Comparison of ENCODE assay signal across 10 mouse cellular contexts in the genomic region with DNA sequence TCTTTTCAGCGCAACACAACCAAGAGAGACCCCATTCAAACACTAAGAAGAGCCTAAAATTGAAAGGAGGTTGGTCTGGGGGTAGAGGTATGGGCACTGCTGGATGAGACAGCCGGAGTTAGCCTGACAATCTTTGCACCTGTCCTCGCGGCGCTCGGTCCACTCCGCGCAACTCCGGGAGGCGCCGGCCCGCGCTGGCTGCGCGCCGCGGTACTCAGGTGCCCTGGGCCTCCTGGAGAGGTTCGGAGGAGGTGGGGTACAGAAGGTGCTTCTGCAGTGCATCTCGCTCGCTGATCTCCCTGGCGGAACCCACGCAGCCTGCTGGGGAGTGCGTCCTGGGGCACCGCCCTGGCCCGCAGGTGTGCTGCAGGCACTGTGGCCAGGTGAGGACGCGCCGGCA. TPM values are rescaled to one million over a fixed set of nuclear protein-coding genes. Genes with fewer than 3 reads are reported as not detected.
A peak's percentile ranks its signal among the peaks of the same experiment; 100 is the strongest.
DNase-seq lines count a peak whose midpoint lies in the region; ATAC-seq lines count a peak whose summit lies in the region.
"Had no signal": no experiment of that assay in that cellular context is flagged by ENCODE, and none has a peak within 500 bp of the region (broad histone marks: within the 10 kb centered on the region; RNA-seq: fewer than 3 reads in every experiment).

Elavl2 (minus strand) TSS at position 363 of the 400 bp plus-strand sequence.

- H3K27me3 ChIP-seq in liver, embryonic 12.5 days (replicated peaks), result peaks cover 28% of the 10 kb centered on the region
- peaks cover 14% of the 10 kb centered on the region for H3K27me3 ChIP-seq in stomach, embryonic 15.5 days (replicated peaks)

- H3K4me2 ChIP-seq in liver, embryonic 12.5 days, result peak within 1 kb of the TSS; percentile 40
- peak within 1 kb of the TSS; percentile 50 for H3K4me2 ChIP-seq in stomach, embryonic 15.5 days

- H3K4me3 ChIP-seq in liver, embryonic 12.5 days, result no peak within 1 kb of the TSS
- peak within 1 kb of the TSS; percentile 23 for H3K4me3 ChIP-seq in stomach, embryonic 15.5 days (replicated peaks)

- no peaks in the 10 kb centered on the region for H3K36me3 ChIP-seq in liver, embryonic 12.5 days
- H3K36me3 ChIP-seq in stomach, embryonic 15.5 days, result no peaks in the 10 kb centered on the region

- no peak for DNase-seq in adrenal gland, postnatal 4 days (ENCODE audit: low spot score in 2 of 2)
- no peak for DNase-seq in adrenal gland, adult (ENCODE audit: inconsistent age in 2 of 2, low spot score in 1 of 2)
- DNase-seq in liver, result no peak
- DNase-seq in left cerebral cortex, postnatal 4 days, result no peak
- DNase-seq in B cell, adult 2 months, result no peak
- no peak for DNase-seq in frontal cortex, postnatal 14 days (ENCODE audit: low spot score in 2 of 2)
- DNase-seq: thymus, postnatal 36 days had no signal

- no peak within 1 kb of the TSS for H3K27ac ChIP-seq in liver, embryonic 12.5 days
- no peak within 1 kb of the TSS for H3K27ac ChIP-seq in stomach, embryonic 15.5 days

- ATAC-seq in liver, embryonic 12.5 days, result no peak
- ATAC-seq in stomach, embryonic 15.5 days (ENCODE audit: insufficient read depth, low FRiP score, low read depth), result no peak

- intact Hi-C loops in left cerebral cortex, postnatal 4 days (cut with DNase I), result no loop called here

- no peaks in the 10 kb centered on the region for H3K9me3 ChIP-seq in liver, embryonic 12.5 days (replicated peaks)
- no peaks in the 10 kb centered on the region for H3K9me3 ChIP-seq in stomach, embryonic 15.5 days

- no peaks in the 10 kb centered on the region for H3K4me1 ChIP-seq in liver, embryonic 12.5 days
- H3K4me1 ChIP-seq in stomach, embryonic 15.5 days, result peaks cover 4% of the 10 kb centered on the region; the same call in 1 of the 2 replicates

- H3K9ac ChIP-seq in liver, embryonic 12.5 days, result no peak within 1 kb of the TSS
- H3K9ac ChIP-seq in stomach, embryonic 15.5 days, result no peak within 1 kb of the TSS

- 4% methylated on average over 28 of the region's 28 CpGs for WGBS in liver, embryonic 12.5 days (ENCODE audit: insufficient replicate concordance)
- WGBS in stomach, embryonic 15.5 days, result 2% methylated on average over 28 of the region's 28 CpGs

RNA-seq across cellular contexts. Expression of gene Elavl2, which starts in this region (rescaled TPM):
- 10 to 100 TPM; 10.2 to 20.5 TPM for total RNA-seq in adrenal gland, postnatal 4 days (2021)
- polyA plus RNA-seq in liver, embryonic 12.5 days (2016; fragmentation: Nextera tagmentation; extraction: Ambion mirVana), result 0.33 and 0.69 TPM in 2 replicates
- 100 to 1,000 TPM; 172 to 173 TPM for total RNA-seq in left cerebral cortex, postnatal 4 days (2021)
- 5.4 and 5.6 TPM in 2 replicates for polyA plus RNA-seq in stomach, embryonic 15.5 days (2015; fragmentation: Nextera tagmentation; extraction: Ambion mirVana)
- total RNA-seq: liver, adult 2 months had no signal
- polyA plus RNA-seq: liver, adult 2 months had no signal

Comparison
In these comparisons a context has a peak if more than half of its experiments do, and no peak if none do; other contexts are left out.
1. RNA of gene Elavl2 (total RNA-seq): 172 to 173 TPM in left cerebral cortex, postnatal 4 days; 10.2 to 20.5 TPM in adrenal gland, postnatal 4 days; every median in the first group is over 4 times any median in the second.